Mouse (Mus musculus): ENCODE data around the gene Brca1.
"Not testable (repeated sequence)": the region's sequence is repeated elsewhere in the genome, so short reads cannot be mapped to it uniquely, and the experiment has no call there.

Gene Brca1

DNA sequence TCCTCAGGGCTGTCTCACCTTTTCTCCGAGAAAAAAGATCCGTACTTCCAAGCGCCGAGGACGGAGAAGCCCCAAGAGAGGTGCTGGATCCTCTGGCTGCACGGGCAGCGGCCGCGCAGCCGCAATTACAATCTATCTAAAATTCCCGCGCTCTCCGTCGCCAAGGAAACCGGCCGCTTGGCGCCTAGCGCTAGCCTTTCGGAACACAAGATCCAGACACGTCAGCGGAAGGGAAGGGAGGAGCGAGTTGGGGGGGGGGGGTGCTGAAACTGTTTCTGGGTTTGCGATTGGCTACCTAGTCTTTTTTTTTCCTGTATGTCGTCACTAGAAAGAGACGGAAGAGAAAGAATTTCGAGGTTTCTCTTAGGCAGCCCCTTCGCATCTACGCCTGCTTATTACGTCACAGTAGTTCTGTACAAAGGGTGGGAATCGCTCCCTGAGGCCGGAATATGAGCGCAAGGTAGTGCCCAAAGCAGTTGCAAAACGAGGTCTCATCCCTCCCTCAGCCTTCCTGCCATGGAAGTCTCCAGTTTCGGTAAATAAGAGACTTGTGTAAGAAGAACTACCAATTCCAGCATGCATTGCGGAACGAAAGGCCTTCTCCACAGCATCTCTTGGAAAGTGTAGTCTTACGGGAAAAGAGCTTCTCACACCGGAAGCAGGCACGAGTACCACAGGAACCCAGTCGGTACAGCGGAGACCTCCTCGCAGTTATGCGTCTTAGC, at the start of gene Brca1, which contains the start of gene Nbr1:
TSS of gene Brca1 (minus strand) at position 205 of the 725 bp plus-strand sequence.
TSS of gene Nbr1 (plus strand) at position 399 of the 725 bp plus-strand sequence.
- DNase-seq, result peak; percentile 97

- no peak for DNase-seq
Observed at GRCm38 (mm10) chr11:101599156-101599555, 47.4 kb upstream of the Brca1 start, which contains the start of gene Gm11634. Gm11634 (minus strand) TSS chr11:101599256.

DNA sequence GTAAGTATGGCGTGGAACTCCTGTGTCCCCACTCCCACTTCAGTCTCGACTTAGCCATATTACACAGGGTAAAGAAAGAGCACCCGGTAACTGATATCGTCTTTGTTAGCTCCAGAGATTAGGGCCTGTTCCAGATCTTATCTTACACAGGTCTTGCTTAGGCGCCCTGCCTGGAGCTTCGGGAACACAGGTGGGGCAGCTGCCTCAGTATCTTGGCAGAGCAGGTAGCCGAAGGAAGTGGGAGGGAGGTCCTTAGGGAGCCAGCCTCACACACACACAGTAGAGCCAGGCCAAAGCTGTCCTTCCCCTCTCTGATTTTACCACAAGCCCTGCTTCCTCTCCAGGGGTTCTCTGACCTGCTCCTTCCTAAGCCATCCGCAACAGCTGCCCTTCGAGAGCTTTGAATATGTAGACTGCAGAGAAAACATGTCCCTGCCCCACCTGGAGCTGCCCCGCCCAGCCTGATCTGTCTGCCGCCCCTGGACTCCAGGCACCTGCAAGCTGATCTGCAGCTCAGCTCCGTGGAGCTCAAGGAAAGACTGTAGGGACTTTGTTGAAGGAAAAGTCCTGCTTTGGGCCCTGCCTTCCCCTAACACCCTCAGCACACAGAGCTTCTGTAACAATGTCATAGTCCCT, 38.4 kb upstream of the Brca1 start:
- DNase-seq, result no peak

DNA sequence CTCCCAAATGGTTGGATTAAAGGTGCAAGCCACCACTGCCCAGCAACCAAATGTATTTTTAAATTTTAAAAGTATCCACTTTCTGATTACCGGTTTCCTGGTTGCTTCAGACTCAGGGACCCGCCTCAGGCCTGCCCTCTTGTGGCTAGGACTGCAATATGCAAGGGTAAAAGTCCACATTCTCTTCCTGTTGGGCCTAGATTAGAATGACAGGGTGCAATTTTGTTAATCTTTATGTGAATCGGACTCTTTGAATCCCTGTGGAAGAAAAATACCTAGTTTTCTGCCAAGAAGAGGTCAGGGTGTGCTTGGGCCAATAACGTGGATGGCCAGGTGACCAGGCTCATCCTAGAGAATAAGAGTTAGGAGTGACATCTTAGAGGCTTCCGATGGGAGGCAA, 37.7 kb upstream of the Brca1 start:
- DNase-seq, result peak; percentile 80

- DNase-seq, result no peak
Observed at GRCm38 (mm10) chr11:101588868-101589267, 37.1 kb upstream of the Brca1 start.

- no peak for DNase-seq
Observed at GRCm38 (mm10) chr11:101587676-101588075, 35.9 kb upstream of the Brca1 start.

GRCm38 (mm10) chr11:101585805-101586204, 34.0 kb upstream of the Brca1 start:
- no peak for DNase-seq

- DNase-seq, result not testable (repeated sequence)
Observed at GRCm38 (mm10) chr11:101585031-101585430, 33.3 kb upstream of the Brca1 start.

DNA sequence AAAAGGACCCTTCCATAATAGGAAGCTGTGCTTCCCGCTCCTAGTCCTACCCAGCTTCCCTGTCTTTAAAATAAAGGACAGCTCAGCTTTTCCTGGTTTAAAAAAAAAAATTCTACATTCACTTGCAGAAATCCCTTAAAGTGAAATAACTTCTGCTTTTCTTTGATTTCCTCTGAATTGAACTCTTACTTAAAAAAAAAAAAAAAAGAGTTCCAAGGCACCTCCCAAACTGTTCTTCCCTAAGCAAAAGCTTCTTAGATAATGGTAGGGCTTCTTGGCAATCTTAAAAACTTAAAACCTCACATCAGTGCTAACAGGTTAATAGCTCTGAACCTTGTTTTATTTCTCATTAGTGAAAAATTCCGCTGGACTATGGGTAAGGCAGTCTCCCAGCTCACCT, 31.4 kb upstream of the Brca1 start:
- no peak for DNase-seq

DNA sequence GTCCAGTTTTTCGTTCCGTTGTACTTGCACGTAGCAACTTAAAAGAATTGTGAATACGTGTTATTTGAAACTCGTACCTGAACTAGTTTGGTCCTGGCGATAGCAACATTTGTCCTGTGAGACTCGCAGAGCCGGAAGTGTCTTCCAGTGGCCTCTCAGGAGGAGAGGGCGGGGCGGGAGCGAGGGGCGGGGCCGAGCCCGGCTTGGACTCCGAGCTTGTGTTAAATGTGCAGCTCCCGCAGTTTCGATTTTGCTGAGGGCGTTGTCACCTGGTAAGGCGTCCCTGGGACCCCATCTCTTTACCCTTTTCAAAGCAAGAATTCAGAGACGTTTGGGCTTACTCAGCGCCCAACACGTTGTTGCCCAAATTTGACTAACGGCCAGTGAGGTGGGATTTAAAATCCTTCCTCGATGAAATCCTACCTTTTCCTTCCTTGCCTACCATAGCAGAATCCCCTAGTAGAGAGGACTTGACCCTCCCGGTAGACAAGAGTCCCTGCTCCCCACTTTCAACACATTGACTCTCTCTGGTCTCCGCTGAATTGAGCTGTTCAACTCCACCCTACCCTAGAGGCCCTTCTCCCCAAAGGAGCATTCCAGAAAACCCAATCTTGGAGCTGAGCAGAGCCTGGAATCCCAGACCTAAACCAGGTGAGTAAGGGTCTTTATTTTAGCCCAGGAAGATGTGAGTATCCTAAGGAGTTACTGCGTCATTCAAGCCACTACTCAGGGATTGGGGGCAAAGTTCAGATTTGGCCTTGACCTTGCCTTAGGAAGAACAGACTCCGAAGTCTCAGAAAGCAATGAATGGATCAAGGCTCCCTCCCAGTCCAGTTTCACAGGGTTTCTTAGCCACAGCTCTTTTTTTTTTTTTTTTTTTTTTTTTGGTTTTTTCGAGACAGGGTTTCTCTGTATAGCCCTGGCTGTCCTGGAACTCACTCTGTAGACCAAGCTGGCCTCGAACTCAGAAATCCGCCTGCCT, 30.6 kb upstream of the Brca1 start, which contains the start of gene Tmem106a:
TSS of gene Tmem106a (plus strand) at position 189 of the 982 bp plus-strand sequence.
- DNase-seq, result peak; percentile 89

DNA sequence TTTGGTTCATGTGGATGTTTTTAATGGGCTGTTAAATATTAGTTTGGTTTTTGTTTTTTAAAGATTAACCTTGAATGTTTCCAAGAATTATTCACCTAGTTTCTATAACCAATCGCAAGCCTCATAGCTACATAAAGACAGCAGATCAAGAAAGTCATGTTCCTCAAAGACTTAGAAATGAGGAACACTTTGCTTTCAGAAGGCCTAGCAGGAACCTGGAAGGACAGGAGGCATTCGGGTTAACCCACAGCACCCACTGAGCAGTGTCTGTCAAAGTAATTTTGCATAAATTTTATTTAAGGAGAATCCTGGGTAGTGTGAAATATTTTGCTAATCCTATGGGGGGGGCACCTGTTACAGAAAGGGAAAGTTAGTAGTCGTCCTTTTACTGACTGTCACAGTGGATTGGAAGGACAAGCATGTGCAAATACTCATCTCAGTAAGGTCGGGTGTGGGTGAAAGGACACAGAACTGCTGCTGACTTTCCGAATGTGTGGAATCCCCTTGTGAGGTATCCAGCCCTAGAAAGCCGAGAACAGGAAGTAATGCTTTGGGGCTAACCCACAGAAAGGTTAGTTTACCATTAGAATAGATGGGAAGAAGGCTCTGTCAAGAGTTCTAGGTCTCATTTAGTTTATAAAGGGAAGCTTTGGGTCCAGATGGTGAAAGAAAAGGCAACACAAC, 29.5 kb upstream of the Brca1 start:
- no peak for DNase-seq

DNA sequence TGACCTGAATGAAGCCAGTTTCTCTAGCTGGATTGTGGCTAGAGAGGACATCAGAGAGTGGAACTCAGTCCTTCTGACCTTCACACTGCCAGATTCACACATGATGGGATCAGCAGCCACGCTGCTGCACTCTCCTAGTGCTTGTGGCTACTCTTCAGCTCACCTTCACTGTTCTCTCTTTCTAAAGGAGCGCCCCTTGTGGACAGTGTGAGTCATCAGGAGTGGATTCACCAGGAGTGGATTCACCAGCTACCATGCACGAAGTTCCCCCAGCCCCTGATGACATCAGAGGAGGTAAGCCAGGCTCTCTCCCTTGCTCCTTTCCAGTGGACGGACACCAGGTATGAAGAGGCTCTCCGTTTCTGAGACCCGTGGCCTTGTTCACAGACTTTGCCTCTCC, 24.4 kb upstream of the Brca1 start:
- DNase-seq, result no peak

DNA sequence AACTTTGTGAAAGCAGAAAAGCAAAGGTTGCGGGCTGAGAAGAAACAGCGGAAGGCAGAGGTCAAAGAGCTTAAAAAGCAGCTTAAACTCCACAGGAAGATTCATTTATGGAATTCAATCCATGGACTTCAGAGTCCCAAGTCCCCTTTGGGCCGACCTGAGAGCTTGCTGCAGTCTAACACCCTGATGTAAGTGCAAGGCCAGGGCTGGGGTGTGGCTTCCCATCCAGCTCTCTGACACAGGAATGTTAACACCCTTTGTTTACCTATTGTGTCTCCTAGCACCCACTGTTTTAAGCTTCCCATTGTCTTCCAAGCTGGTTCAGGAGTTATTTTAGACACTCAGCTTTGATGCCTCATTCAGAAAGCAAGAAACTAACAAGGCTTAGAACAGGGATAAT, 16.7 kb upstream of the Brca1 start:
- DNase-seq, result no peak

GRCm38 (mm10) chr11:101562391-101562790, 10.6 kb upstream of the Brca1 start:
- peak; percentile 64 for DNase-seq

DNA sequence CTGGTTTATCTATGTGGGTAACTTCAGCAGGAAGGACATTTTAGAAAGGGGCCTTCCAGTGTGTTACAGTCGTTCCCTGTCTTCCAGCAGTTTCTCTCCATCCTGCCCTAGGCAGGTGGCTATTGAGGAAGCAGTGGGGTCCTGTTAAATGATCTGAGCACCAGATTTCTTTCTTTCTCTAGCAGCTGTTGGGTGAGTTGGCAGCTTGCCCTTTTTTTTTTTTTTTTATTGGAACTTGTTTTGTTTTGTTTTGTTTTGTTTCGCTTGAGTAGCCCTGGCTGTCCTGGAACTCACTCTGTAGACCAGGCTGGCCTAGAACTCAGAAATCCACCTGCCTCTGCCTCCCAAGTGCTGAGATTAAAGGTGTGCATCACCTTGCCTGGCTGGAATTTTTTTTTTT, 5.2 kb upstream of the Brca1 start:
- no peak for DNase-seq

GRCm38 (mm10) chr11:101556541-101556940, 4.8 kb upstream of the Brca1 start:
- peak; percentile 58 for DNase-seq

- no peak for DNase-seq
Observed at GRCm38 (mm10) chr11:101553354-101553930, 1.7 kb upstream of the Brca1 start.

GRCm38 (mm10) chr11:101552476-101553300, 933 bp upstream of the Brca1 start:
- peak; percentile 97 for DNase-seq

- DNase-seq, result no peak
Observed at GRCm38 (mm10) chr11:101548526-101548925, 3.2 kb downstream of the Brca1 start.

GRCm38 (mm10) chr11:101544132-101544531, 7.6 kb downstream of the Brca1 start:
- no peak for DNase-seq

GRCm38 (mm10) chr11:101543533-101543932, 8.2 kb downstream of the Brca1 start:
- DNase-seq, result no peak
